Mouse (Mus musculus): Measurements from ENCODE around the gene Rgs9bp. TPM values are rescaled to one million over a fixed set of nuclear protein-coding genes. Genes with fewer than 3 reads are reported as not detected.
"Not testable (repeated sequence)": the region's sequence is repeated elsewhere in the genome, so short reads cannot be mapped to it uniquely, and the experiment has no call there.

Rgs9bp gene
- polyA plus RNA-seq, 1 experiment: 0.45 TPM

DNA sequence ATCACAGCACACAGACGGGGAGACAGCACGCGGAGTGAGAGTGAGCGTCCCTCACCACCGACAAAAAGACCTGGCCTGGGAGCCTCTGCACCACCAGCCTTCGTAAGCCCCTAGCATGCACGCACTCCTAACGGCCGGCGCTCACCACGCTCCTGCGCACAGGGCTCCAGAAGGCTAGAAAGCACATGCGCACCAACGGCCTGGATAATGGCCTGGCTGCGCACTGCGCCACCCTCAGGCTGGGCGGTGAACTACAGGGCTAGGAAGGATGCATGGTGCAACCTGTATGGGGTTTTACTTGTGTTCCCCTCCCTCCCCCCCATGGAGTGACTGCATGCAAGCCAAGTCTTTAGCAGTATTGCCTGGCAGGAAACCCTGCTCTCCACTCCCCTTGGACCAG lies 47.8 kb downstream of the Rgs9bp start, which contains the start of gene Tdrd12:
Gene Tdrd12, minus strand, starts transcription at position 184 of the 400 bp plus-strand sequence.
- H3K4me1 ChIP-seq (ENCODE audit: control insufficient read depth, insufficient read depth, low read length): no peaks in the 10 kb centered on the region
- TF ChIP-seq POLR2A (IDR thresholded peaks at IDR 0.05; ENCODE audit: borderline replicate concordance, control insufficient read depth, low read depth, low read length) (no peak), CTCF (IDR thresholded peaks at IDR 0.05; ENCODE audit: control insufficient read depth, insufficient read depth, low read length) (peak; percentile 33; the same call in 1 of the 2 replicates)
- WGBS: 92% methylated on average over 17 of the region's 17 CpGs

DNA sequence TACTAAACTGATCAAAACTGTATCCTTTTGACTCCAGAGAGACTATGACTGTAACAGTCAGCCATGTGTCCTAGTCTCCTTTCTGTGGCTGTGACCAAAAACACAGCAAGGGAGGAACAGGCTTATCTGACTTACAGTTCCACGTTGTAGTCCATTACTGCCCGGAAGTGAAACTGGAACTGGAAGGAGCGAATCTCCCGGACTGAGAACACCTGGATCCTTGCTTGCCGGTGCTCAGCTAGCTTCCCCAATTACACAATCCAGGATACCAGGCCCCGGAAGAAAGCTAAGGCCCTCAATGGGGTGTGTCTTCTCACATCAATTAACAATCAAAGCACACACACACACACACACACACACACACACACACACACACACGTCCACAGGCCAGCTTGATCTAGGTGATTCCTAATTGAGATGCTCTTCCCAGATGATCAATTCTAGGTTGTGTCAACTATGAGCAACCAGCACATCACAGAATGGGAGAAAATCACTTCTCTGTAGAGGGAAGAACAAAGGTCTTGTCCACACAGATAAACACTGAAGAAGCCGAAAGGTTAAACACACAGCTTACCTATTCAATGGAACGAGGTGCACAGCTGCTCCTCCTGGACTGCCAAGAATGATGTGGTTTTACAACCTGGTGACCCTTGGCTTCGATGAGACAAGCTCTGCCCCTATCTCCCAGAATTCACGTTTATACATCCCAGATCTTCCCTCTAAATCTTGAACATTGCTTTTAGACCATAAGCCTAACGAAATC lies 49.5 kb downstream of the Rgs9bp start:
- Histone ChIP-seq H3K27ac (ENCODE audit: control insufficient read depth, insufficient read depth, low read depth, low read length, poor library complexity) (no peak overlapping the region), H3K4me1 (ENCODE audit: control insufficient read depth, insufficient read depth, low read length) (no peaks in the 10 kb centered on the region), H3K4me3 (replicated peaks; ENCODE audit: control insufficient read depth, low read depth, low read length) (no peak overlapping the region)
- 52% methylated on average over 12 of the region's 12 CpGs for WGBS
- no peak for TF ChIP-seq CTCF (IDR thresholded peaks at IDR 0.05; ENCODE audit: control insufficient read depth, insufficient read depth, low read length)
- no peak for TF ChIP-seq POLR2A (IDR thresholded peaks at IDR 0.05; ENCODE audit: borderline replicate concordance, control insufficient read depth, low read depth, low read length)

More for the DNA sequence above, 47.8 kb downstream of the Rgs9bp start, which contains the start of gene Tdrd12:
- Histone ChIP-seq H3K4me3 (replicated peaks; ENCODE audit: control insufficient read depth, low read depth, low read length) (no peak within 1 kb of the TSS), H3K27ac (ENCODE audit: control insufficient read depth, insufficient read depth, low read depth, low read length, poor library complexity) (no peak within 1 kb of the TSS)

DNA sequence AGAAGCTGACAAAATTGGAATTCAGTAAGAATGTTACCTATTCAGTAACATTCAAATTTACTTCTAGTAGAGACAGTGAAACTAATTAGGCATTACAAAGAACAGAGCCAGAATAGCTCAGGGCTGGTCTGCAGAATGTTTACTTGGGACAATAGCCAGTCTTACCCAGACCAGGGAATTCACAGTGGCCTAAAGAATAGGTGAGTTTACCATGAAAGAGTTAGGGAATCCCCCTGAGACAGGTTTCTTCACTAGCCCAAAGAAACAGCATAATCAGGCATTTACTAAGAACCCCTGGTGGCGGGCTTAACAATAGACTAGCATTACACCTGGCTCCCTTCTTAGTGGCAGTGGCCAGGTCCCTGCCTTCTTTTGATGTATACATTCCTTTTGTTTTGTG lies 54.8 kb downstream of the Rgs9bp start:
- H3K27ac ChIP-seq (ENCODE audit: control insufficient read depth, insufficient read depth, low read depth, low read length, poor library complexity); H3K4me1 ChIP-seq (ENCODE audit: control insufficient read depth, insufficient read depth, low read length); H3K4me3 ChIP-seq (replicated peaks; ENCODE audit: control insufficient read depth, low read depth, low read length): not testable (repeated sequence)
- WGBS: 84% methylated on average over 1 of the region's 1 CpGs

DNA sequence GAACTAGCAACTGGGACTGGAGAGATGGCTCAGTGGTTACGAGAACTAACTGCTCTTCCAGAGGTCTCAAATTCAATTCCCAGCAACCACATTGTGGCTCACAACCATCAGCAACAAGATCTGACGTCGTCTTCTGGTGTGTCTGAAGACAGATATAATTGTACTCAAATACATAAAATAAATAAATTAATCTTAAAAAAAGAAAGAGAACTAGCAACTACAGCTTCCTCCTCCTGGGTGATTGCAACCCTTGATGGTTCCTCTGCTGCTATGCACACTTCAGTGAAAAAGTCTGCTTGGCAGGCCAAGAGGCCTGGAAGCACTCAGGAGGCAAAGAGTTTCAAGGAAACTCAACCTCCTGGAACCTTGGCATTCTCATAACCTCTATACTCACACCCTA lies 55.4 kb downstream of the Rgs9bp start:
- Histone ChIP-seq H3K4me1 (ENCODE audit: control insufficient read depth, insufficient read depth, low read length) (no peaks in the 10 kb centered on the region), H3K4me3 (replicated peaks; ENCODE audit: control insufficient read depth, low read depth, low read length) (no peak overlapping the region), H3K27ac (ENCODE audit: control insufficient read depth, insufficient read depth, low read depth, low read length, poor library complexity) (no peak overlapping the region)
- TF ChIP-seq CTCF (IDR thresholded peaks at IDR 0.05; ENCODE audit: control insufficient read depth, insufficient read depth, low read length) (no peak), POLR2A (IDR thresholded peaks at IDR 0.05; ENCODE audit: borderline replicate concordance, control insufficient read depth, low read depth, low read length) (no peak)
- 75% methylated on average over 3 of the region's 3 CpGs for WGBS

Other genes starting within 250 kb of the Rgs9bp start
- 7.3 and 8.2 TPM in 2 replicates for gene Faap24, start 188.7 kb downstream of the Rgs9bp start, polyA plus RNA-seq (2011; ENCODE audit: insufficient read depth, insufficient read length, low replicate concordance, missing spikeins)
- gene Cep89, start 188.5 kb downstream of the Rgs9bp start, polyA plus RNA-seq (2011; ENCODE audit: insufficient read depth, insufficient read length, low replicate concordance, missing spikeins): 39.2 and 54.7 TPM in 2 replicates
- not detected in 2 replicates for gene Slc7a9, start 136.8 kb downstream of the Rgs9bp start, polyA plus RNA-seq (2011; ENCODE audit: insufficient read depth, insufficient read length, low replicate concordance, missing spikeins)
- 2.3 TPM in 1 of 2 replicates, not detected in the other for gene Tdrd12, start 47.8 kb downstream of the Rgs9bp start, polyA plus RNA-seq (2011; ENCODE audit: insufficient read depth, insufficient read length, low replicate concordance, missing spikeins)
- 29.6 and 39.4 TPM in 2 replicates for gene Nudt19, start 29.3 kb downstream of the Rgs9bp start, polyA plus RNA-seq (2011; ENCODE audit: insufficient read depth, insufficient read length, low replicate concordance, missing spikeins)
- gene Ankrd27, start 662 bp upstream of the Rgs9bp start, polyA plus RNA-seq (2011; ENCODE audit: insufficient read depth, insufficient read length, low replicate concordance, missing spikeins): 12.8 and 20.7 TPM in 2 replicates
- 53.5 and 89.4 TPM in 2 replicates for gene Pdcd5, start 61.9 kb upstream of the Rgs9bp start, polyA plus RNA-seq (2011; ENCODE audit: insufficient read depth, insufficient read length, low replicate concordance, missing spikeins)
- 1.8 and 3.1 TPM in 2 replicates for gene Dpy19l3, start 168.9 kb upstream of the Rgs9bp start, polyA plus RNA-seq (2011; ENCODE audit: insufficient read depth, insufficient read length, low replicate concordance, missing spikeins)
- 4.9 and 12.2 TPM in 2 replicates for gene Zfp507, start 217.4 kb upstream of the Rgs9bp start, polyA plus RNA-seq (2011; ENCODE audit: insufficient read depth, insufficient read length, low replicate concordance, missing spikeins)